Mouse (Mus musculus) cerebellum, adult 9-10 months (tissue): ENCODE measurements around the gene Clic6.

Experiments used
- DNase-seq: peaks from one replicate; pipeline ENCODE4 v3.0.0; 2022

Gene Clic6

DNA sequence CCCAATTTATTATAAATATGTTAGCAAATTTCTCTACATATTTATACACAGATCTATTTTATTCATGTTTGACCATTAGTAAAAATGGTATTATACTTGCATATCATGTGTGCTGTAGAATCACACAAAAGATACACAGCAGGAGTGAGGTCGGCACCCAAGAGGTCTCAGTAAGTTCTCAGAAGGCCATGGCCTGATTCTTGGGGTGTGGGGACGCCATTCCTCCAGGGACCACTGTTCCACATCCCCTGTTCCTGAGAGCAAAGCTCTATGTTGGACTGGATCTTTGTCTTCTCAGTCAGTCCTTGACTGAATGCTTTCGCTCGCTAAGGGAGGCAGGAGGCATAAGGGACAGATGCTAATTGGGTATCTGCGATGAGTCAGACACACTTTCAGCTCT, at the start of gene Clic6:
Clic6 (plus strand) TSS at position 301 of the 400 bp plus-strand sequence.
- DNase-seq: no peak

DNA sequence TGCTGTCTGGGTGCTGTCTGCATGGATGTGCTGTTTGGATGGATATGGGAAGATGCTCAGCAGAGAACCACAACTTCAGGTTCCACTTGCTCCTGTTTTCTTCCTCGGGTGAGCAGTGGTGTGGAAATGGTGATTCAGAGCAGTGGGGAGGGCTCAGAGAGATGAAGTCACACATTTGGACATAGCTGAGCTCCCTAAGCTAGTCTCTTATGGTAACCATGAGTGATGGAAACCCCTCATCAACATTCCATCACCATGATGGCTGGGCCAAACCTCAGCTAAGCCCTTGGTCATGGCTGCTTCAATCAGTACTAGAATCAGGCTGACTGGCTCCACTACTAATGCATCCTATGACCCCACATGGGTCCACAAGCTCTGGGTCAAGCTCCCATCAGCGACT, 45.8 kb upstream of the Clic6 start:
- no peak for DNase-seq

DNA sequence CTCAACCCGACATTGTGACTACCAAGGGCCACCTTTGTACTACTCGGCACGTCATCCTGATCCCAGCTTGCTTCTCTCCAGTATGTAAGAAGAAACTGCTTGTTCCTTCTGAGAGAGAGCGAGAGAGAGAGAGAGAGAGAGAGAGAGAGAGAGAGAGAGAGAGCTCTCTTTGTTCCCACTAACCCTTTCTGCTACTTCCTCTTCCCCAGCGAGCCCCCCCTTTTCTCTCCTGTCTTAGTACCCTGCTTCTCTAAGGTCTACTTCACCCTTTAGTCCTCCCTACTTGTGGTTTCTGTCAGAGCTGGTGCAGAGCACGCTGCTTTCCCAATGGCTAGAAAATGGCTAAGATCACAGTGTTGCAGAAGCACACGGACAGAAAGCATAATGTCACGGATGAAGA, 45.3 kb upstream of the Clic6 start:
- no peak for DNase-seq

GRCm38 (mm10) chr16:92441203-92441602, 44.3 kb upstream of the Clic6 start:
- DNase-seq: no peak

DNA sequence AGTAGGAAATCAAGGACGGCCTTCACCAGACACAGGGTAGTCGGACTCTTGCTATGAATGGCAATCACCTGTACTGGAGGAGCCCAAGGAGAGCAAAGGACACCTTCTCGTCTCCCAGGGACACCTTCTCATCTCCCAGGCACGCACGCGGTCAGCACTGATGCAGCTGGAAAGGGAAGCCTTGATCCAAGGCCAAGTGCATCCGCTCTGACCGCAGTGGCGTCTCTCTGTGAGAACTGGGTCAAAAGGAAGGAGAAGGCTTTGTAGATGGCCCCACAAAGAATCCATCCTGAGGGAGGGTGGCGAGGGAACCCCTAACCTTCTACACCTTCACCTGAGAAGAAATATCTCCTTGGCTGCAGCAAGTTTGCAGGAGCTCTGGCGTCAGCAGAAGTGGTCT, 43.4 kb upstream of the Clic6 start:
- no peak for DNase-seq

GRCm38 (mm10) chr16:92442946-92443345, 42.6 kb upstream of the Clic6 start:
- DNase-seq: no peak

DNA sequence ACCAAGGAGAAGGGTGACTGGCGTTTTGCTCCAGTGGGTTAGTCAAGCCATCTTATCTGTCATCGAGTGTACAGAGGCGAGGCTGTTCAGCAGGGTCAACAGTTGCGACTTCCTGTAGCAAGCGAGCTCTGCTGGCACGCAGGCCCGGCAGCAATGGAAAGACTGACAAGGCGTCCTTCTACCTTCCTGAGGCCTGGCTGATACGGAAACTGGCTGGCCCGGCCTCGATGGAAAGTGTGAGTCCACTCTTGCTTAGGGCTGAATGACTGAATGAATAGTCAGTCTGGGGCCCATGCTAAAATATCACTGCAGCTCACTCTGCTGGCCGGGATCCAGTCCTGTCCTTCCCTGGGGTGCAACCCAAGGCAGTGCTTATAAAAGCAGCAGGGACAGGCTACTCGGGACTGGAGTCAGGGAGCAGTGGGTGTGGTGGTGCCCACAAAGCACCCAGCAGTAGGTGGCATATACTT, 41.9 kb upstream of the Clic6 start:
- DNase-seq: no peak

- DNase-seq: no peak
These were observed 40.2 kb upstream of the Clic6 start for GRCm38 (mm10) chr16:92445377-92445776.

- DNase-seq: no peak
These were observed 36.5 kb upstream of the Clic6 start for GRCm38 (mm10) chr16:92449080-92449479.

- peak; percentile 57 for DNase-seq
These were observed 35.2 kb upstream of the Clic6 start for GRCm38 (mm10) chr16:92450331-92450730.

DNA sequence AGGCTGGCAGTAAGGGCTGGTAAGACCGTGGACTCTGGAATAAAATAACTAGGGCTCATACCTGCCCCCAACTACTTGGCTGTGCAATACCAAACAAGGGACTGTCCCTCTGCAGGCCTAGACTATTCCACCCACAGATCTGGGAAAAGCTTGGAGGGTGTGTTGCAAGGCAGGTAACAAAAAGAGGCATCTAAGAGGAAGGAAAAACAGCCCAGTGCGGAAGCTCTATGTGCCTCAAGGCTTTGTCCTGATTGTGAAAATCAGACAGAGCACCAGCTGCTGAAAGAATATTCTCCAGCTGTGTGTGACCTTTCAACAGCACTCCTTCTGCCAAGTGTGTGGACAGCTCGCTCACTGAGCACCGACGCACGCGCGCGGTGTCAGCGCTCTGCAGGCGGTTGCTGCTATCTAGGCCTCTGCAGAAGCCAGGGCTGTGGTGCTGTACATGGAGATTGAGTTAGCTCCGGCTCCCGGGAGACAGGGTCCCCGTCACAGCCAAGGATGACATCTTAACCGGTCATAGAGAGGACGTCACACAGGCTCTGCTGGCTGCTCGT, 33.9 kb upstream of the Clic6 start:
- DNase-seq: no peak

DNA sequence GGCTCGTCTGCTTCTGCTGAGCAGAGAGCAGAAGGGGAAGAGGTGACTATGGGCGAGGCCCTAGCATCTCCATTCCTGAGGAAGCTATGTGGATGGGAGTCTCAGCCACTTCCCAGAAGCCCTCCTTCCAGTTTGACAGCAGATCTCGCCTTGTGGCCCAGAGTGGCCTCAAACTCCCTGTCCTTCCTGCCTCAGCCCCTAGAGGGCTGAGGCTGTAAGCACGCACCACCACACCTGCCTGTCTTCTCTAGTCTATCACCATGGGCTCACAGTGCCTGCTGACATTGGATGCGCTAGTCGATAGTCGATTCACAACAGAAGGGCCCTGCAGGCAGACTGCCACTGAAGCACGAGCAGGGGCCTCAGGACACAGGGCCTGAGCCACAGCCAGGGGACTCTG, 32.9 kb upstream of the Clic6 start:
- DNase-seq: no peak

GRCm38 (mm10) chr16:92454002-92454401, 31.5 kb upstream of the Clic6 start:
- no peak for DNase-seq

- no peak for DNase-seq
These were observed 31.0 kb upstream of the Clic6 start for GRCm38 (mm10) chr16:92454495-92454894.

DNA sequence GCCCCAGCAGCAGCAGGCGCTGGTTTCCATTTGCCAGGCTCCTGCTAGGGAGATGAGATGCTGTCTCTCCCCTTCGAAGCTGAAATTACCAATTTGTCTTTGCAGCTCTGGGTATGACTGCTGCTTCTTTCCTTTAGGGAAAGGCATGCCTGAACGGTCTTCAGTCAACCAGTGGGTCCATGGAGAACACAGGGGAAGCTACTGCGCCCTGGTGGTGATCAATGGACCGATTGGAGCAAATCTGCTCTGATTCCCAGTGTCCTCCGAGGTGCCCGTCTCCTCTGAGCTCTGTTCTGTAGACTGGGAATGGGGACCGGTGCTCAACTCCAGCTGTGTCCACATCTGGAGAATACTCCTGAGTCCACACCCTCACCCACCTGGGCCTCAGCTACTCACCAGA, 30.0 kb upstream of the Clic6 start:
- DNase-seq: no peak

DNA sequence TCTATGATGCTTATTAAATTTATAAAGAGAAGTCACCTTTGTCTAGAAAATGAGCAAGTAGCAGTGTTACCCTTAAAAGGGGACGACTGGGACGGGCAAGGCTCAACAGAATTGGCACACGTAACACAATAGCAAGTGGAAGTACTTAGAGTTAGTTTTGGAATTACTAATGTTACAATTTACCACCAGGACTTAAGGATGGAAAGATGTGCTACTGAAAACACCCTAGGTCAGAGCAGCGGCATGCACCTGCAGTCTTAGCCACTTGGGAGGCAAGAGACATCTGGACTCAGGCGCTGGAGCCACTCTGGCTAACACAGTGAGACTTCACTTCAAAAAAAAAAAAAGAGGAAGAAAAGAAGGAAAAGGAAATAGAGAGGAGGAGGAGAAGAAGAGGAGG, 29.6 kb upstream of the Clic6 start:
- DNase-seq: no peak

DNA sequence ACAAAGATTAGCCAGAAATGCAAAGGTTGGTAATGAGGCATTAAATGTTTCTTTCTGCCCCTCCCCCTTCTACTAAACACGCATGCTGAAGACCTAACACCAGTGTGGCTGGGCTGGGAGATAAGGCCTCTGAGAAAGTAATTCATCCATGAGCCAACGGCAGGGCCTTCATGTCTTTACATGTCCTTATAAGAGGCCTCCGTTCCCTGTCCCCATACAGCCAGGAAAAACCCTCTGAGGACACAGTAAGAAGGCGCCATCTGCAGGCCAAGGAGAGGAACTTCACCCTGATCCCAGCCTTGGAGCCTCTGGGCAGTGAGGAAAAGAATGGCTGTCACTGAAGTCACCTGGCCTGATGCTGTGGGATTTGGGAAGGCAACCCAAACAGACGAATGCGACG, 27.9 kb upstream of the Clic6 start:
- DNase-seq: peak; percentile 75

GRCm38 (mm10) chr16:92461412-92461811, 24.1 kb upstream of the Clic6 start:
- no peak for DNase-seq

DNA sequence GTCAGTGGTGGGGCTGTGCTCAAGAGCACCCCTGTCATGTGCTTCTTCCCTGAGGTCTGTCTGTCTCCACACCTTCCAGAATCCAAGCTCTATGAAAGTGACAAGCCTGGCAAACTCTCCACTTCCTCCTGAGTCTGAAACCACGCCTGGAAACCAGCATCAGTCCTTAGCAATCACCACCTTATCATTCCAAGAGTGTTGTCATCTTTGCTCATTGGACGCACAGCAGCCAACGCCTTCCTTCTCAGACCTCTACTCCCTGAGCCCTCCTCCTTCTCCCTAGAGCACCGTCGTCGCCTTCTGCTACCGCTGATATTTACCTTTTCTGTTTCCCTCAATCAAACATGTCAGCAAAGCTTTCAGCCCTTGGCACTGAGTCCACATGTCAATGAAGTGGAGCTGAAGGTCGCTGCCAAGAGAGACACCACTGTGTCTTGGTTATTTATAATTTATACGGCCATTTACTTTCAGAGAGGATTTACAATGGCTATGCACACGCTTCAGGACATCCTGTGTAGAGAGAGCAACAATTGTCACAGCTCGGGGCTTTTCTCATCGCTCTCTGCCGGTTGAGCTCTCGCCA, 21.1 kb upstream of the Clic6 start:
- DNase-seq: no peak

DNA sequence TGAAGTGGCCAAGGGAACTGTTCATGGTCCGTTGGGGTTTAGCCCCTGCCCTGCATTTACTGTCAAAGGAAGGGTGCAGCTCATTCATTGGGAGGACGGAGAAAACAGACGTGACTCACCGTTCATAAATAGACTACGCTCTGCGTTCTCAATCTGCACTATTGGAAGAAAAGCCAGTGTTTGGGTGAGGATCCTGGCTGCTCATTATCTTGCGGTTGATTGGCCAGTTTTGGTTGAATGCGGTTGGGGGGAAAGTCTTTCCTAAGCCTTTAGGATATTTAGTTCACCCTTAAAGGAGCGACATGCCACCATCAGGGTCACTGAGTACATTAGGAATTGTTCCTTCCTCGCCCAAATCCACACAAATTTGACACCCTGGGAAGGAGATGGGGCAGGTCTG, 20.3 kb upstream of the Clic6 start:
- peak; percentile 43 for DNase-seq

- DNase-seq: peak; percentile 100
These were observed 19.7 kb upstream of the Clic6 start for GRCm38 (mm10) chr16:92465642-92466526.

DNA sequence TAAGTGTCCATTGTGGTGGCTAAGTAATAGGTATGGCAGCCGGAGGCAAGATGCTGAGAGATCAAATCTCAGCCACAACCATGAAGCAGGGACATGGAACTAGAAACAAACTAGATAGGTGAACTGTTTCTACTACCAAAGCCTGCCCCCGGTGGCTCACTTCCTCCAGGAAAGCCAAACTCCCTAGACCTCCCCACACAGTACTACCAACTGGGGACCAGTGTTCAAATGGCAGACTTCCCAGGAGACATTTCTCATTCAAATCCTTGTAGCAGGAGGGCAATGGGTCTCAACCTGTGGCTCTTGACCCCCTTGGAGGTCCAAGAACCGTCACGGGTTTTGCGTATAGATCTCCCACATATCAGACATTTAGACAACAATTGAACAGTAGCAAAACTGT, 18.5 kb upstream of the Clic6 start:
- DNase-seq: peak; percentile 51

GRCm38 (mm10) chr16:92468459-92468858, 17.1 kb upstream of the Clic6 start:
- DNase-seq: no peak

DNA sequence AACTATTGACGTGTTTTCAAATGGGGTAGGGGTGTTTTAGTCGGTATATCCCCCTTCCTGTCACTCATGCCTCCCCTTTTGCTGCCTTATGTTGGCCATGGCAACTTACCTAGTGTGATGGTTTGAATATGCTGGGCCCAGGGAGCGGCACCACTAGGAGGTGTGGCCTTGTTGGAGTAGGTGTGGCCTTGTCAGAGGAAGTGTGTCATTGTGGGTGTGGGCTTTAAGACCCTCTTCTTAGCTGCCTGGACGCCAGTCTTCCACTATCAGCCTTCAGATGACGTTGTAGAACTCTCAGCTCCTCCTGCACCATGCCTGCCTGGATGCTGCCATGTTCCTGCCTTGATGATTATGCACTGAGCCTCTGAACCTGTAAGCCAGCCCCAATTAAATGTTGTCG, 14.8 kb upstream of the Clic6 start, which contains the start of gene Rcan1:
Rcan1 (minus strand) TSS at position 162 of the 400 bp plus-strand sequence.
- DNase-seq: no peak
